Mouse (Mus musculus) MEL (cell line): ENCODE results near the gene Cachd1.

Experiments used
- CTCF ChIP-seq, 3 experiments: IDR thresholded peaks in 2 of 3; conservative IDR thresholded peaks in 1 of 3; 2 replicates each; pipeline ENCODE4 v1.5.1; 2011 to 2012; ENCODE audit warnings: low read length in 3 of 3, low read depth in 2 of 3, mild to moderate bottlenecking in 2 of 3, improper control_type of control experiment in 1 of 3, inconsistent platforms in 1 of 3, mixed read lengths in 1 of 3, moderate library complexity in 1 of 3; ENCODE audit not compliant: control insufficient read depth in 1 of 3, insufficient read depth in 1 of 3, poor library complexity in 1 of 3, severe bottlenecking in 1 of 3
- EP300 ChIP-seq, 2 experiments: IDR thresholded peaks; 2 replicates each; pipeline ENCODE4 v1.6.1; 2011; ENCODE audit warnings: improper control_type of control experiment in 2 of 2, low read length in 2 of 2, low read depth in 1 of 2, mild to moderate bottlenecking in 1 of 2
- GATA1 ChIP-seq: IDR thresholded peaks from 2 replicates; pipeline ENCODE4 v1.6.1; 2011; ENCODE audit warnings: low read depth, low read length, improper control_type of control experiment
- MAFK ChIP-seq: IDR thresholded peaks from 2 replicates; pipeline ENCODE4 v1.6.1; 2011; ENCODE audit warnings: low read depth, mild to moderate bottlenecking, low read length, improper control_type of control experiment, borderline replicate concordance
- POLR2A ChIP-seq, 2 experiments: IDR thresholded peaks; 2 replicates each; pipeline ENCODE4 v1.6.1; 2011 to 2012; ENCODE audit warnings: low read length in 2 of 2, mild to moderate bottlenecking in 2 of 2, control low read depth in 1 of 2, improper control_type of control experiment in 1 of 2, low read depth in 1 of 2, moderate library complexity in 1 of 2; ENCODE audit not compliant: control insufficient read depth in 1 of 2, insufficient read depth in 1 of 2, poor library complexity in 1 of 2
- POLR2AphosphoS5 ChIP-seq: IDR thresholded peaks from 2 replicates; pipeline ENCODE4 v1.6.1; 2012; ENCODE audit warnings: low read depth, borderline replicate concordance, mild to moderate bottlenecking, inconsistent platforms, low read length, moderate library complexity, mixed read lengths
- SMC3 ChIP-seq: IDR thresholded peaks from 2 replicates; pipeline ENCODE4 v1.6.1; 2011; ENCODE audit warnings: low read depth, low read length, improper control_type of control experiment
- USF2 ChIP-seq, 2 experiments: IDR thresholded peaks; 2 replicates each; pipeline ENCODE4 v1.6.1; 2011 to 2012; ENCODE audit warnings: improper control_type of control experiment in 2 of 2, low read length in 2 of 2, borderline replicate concordance in 1 of 2, inconsistent platforms in 1 of 2, low read depth in 1 of 2, mild to moderate bottlenecking in 1 of 2; ENCODE audit not compliant: insufficient read depth in 1 of 2
- ZNF384 ChIP-seq: IDR thresholded peaks from 2 replicates; pipeline ENCODE4 v1.6.1; 2012; ENCODE audit warnings: low read depth, mild to moderate bottlenecking, inconsistent platforms, low read length, improper control_type of control experiment

DNA sequence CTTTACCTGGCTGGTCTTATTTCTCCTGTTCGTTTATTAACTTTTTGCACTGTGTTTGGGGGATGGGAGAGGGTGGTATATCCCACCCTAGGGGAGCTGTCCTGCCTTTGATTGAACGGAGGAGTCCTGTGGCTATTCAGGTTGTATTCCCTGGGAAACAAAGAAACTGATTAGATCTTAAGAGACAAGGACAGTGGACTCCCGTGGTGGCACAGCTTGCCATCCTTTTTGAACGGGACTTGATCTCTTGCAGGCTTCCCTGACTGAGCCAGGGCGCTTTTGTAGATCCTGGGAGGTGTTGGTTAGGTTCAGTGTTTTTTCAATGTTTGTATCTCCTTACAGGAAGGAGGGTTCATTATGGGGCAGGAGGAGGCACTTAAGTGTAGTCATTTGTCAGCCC lies 50.9 kb downstream of the Cachd1 start:
- TF ChIP-seq EP300 (IDR thresholded peaks at IDR 0.05; ENCODE audit: low read depth in 1 of 2, low read length in 2 of 2), result no peak
- no peak for TF ChIP-seq ZNF384
- no peak for TF ChIP-seq POLR2A (IDR thresholded peaks at IDR 0.05; ENCODE audit: control insufficient read depth in 1 of 2, insufficient read depth in 1 of 2, low read depth in 1 of 2, low read length in 2 of 2, poor library complexity in 1 of 2)
- no peak for TF ChIP-seq SMC3
- TF ChIP-seq POLR2AphosphoS5, result no peak
- no peak for TF ChIP-seq MAFK
- no peak for TF ChIP-seq CTCF (IDR thresholded peaks at IDR 0.05 in 2 of 3, conservative IDR thresholded peaks at IDR 0.05 in 1 of 3; ENCODE audit: control insufficient read depth in 1 of 3, insufficient read depth in 1 of 3, low read depth in 2 of 3, low read length in 3 of 3, poor library complexity in 1 of 3, severe bottlenecking in 1 of 3)
- TF ChIP-seq USF2 (IDR thresholded peaks at IDR 0.05; ENCODE audit: borderline replicate concordance in 1 of 2, insufficient read depth in 1 of 2, low read depth in 1 of 2, low read length in 2 of 2), result no peak
- no peak for TF ChIP-seq GATA1
